Mouse (Mus musculus) cerebellum, postnatal 36 days (tissue): Measurements from ENCODE around the gene Arhgef28.

ENCODE experiments used
- DNase-seq, 2 experiments: peaks; one replicate each; pipeline ENCODE4 v3.0.0; 2021 to 2022; ENCODE audit warnings: mixed read lengths in 2 of 2

Arhgef28 gene

GRCm38 (mm10) chr13:98205771-98206545, at the start of gene Arhgef28:
TSS of gene Arhgef28 (minus strand) at chr13:98206439.
- peak; percentile 30 to 37 for DNase-seq

GRCm38 (mm10) chr13:98254921-98255320, 48.7 kb upstream of the Arhgef28 start:
- DNase-seq: no peak

DNA sequence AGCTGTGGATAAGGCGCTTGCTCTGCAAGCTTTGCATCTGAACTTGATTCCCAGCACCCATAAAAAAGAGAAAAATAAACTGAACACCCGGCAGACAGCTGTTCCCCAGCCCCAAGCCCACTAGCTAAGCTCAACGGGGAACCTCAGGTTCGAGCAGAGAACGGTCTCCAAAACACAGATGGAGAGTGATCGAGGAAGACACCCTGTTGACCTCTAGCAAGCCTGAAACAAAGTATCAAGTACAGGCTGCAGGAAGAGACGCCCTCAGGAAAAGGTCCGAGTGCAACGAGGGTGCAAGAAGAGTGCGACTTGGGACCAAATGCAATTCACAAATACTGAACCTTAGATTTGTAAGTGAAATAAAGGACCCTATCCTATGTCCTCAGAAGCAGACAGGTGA, 43.4 kb upstream of the Arhgef28 start:
- no peak for DNase-seq

DNA sequence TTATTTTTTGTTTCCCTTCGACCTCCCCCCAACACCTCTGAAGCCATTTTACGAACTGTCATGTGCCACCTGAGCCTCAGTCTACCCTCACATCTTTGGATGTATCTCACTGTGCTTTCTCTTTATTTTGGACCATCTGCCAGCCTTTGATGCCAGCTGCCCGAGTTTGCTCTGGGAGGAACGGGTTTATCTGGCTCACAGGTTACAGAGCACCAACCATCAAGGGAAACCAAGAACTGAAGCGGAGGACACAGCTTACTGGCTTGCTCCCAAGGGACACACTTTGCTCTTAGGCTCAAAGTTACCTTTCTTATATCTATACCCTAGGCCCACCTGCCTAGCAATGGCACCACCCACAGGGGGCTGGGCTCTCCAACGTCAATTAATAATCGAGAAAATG, 39.1 kb upstream of the Arhgef28 start:
- no peak for DNase-seq

DNA sequence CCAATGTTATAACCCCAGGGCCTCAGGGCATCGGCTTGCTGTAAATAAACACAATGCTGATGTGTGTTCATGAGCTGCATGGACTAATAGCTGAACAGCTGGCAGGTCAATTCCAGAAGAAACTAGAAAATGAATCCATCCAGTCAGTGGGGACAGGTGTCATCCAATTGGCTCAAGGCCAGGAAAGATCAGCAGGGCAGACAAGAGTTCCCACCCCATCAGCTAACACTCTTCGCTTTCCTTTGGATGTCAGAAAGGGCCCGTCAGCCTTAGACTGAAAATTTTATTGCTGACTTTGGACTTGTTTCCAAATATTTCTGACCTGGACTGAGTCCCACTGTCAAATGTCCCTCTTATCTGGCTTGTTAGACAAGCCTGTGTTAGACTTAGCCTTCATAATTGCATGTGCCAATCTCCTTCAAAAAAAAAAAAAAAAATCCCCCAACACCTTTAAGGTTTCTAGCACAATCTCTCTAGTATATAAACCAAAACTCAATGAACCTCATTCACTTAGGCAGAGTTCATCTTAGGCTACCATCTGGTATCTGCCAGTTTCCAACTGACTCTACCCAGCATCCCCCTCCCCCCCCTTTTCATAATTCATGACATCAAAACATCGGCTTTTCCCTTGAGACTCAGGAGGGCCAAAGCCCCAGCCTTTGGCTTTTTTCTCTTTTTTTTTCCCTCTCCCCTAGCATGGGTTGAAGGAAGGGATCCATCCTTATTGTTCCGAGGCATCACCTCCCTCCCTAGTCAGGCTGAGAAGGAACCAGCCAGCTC, 38.5 kb upstream of the Arhgef28 start:
- DNase-seq: no peak

DNA sequence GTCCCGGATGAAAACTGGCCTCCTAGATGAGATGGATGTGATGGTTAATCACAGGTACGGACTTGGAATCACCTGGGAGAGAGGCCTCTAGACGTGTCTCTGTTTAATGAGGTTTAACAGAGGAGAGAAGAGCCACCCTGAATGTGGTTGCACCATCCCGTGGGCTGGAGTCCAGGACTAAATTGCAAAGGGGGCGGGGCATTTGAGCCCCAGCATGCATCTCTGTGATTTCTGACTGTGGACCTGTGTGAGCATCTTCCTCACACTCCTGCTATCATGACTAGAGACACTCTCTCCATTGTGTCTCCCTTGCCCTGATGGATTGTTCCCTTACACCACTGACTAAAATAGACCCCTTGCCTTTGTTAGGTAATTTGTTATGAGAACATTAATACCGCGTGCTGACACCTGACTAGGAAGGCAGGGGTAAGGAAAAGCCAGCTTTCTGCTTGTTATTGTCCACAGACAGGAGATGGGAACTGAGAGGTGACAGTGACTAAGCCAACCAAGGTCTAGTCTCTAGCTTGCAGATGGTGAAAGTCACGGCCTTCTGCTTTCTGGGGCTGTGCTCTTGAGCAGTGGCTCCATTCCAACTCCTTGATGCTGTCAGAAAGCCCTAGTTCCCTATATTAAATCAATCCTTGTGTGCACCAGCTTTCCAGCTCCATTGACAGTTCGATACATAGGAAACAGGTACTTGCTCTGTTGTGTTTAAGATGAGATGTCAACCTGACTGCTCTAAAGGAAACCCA, 35.5 kb upstream of the Arhgef28 start:
- DNase-seq: no peak

DNA sequence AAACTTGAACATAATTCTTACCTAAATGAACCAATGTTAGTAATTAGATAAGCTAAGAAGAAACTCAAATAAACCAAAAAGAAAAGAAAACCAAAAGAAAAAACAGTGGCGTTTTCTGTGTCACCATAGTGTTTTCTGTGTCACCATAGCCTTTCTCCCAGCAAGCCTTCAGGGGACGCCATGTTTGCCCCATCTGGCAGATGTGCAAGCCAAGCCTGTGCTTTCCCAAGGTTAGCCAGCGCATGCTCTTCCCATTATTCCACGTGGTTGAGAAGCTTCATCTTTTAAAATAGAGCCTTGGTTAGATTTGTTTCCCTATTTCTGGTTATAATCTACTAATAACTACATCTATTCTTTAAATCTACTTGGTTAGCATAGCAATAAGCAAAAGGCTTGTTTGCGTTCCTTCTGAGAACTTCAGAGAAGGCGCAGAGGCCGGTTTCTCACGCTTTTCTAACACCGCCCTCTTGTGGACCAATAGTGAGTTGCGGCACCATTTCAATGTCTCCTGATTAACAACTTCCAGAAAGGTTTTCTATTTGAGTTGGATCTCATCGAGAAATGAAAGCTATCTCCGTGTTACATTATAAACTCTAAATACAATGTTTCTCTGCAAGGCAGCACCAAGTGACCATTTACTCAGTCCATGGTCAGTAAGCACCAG, 33.9 kb upstream of the Arhgef28 start:
- peak; percentile 63 to 67 for DNase-seq

DNA sequence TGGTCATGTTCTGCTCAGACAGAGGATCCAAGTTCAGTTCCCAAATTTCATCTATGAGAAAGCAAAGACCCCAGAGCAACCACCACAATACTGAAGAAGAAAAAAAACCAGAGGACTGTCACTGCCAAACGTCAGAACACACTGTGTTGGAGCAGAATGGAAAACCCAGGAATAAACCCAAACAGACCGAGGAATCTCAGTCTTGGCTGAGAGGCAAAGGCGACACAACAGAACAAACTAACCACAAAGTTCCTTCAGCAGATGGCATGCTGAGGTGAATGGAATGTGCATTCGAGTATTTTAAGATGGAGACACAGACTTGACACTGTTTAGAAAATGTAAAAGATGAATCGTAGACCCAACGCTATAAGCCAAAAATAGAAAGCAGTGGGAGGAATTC, 29.2 kb upstream of the Arhgef28 start:
- DNase-seq: no peak

DNA sequence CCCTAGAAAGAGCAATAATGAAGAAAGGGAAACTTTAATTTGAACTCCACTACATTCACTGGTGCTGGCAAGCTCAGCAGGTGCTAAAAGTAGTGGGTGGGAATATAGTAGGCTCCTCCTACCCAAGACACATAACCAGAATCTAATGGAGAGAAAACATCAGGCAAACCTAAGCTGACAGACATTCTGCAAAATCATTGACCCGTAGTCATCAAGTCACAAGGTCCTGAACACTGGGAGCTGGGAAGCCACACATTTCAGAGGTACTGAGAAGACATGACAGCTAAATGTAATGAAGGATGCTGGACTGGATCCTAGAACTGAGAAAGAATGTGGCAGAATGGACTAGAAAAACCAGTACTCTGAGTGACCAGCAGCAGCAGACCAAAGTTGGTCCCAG, 24.3 kb upstream of the Arhgef28 start:
- DNase-seq: no peak

- DNase-seq: no peak
Measured at GRCm38 (mm10) chr13:98226225-98226624, 20.0 kb upstream of the Arhgef28 start.

GRCm38 (mm10) chr13:98222848-98223247, 16.6 kb upstream of the Arhgef28 start:
- DNase-seq: no peak

DNA sequence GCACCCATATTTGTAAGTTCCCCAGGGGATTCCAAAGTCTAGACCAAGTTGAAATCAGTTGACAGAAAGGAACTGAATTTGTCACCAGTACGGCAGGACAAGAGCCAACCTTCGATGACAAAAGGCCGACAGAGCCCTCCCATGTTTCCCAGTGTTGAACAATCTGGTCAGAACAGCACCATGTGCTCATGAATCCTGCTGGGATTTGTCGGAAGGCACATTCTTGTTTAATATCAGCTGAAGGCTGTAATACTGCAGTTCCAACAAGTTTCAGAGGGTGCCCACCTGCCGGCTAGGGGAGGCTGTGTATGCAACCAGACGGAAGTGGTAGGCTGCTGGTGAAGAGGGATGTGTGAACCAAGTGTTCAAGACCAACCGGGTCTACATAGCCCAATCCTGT, 3.9 kb upstream of the Arhgef28 start:
- DNase-seq: no peak

- no peak for DNase-seq
Measured at GRCm38 (mm10) chr13:98208842-98209241, 2.6 kb upstream of the Arhgef28 start.

- DNase-seq: no peak
Measured at GRCm38 (mm10) chr13:98206546-98206870, 269 bp upstream of the Arhgef28 start.

DNA sequence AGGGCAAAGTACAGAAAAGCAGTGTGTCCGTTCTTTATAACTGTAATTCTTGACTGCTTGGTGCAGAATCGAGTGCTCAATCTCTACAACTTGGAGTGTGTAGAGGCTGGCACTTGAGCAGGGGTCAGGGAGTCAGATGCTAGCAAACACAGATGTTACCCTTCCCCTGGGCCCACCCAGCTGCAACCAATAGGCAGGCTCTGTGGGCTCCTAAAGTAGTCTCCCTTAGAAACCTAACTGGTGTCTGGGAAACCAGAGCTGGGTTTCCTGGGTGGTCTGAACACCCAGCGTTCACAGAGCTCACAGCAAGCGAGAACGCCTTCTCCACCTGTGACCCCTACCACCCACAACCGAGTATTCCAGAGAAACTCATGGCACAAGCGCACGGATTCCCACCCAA, 1.1 kb downstream of the Arhgef28 start:
- DNase-seq: no peak

- DNase-seq: no peak
Measured at GRCm38 (mm10) chr13:98204371-98204770, 1.9 kb downstream of the Arhgef28 start.

DNA sequence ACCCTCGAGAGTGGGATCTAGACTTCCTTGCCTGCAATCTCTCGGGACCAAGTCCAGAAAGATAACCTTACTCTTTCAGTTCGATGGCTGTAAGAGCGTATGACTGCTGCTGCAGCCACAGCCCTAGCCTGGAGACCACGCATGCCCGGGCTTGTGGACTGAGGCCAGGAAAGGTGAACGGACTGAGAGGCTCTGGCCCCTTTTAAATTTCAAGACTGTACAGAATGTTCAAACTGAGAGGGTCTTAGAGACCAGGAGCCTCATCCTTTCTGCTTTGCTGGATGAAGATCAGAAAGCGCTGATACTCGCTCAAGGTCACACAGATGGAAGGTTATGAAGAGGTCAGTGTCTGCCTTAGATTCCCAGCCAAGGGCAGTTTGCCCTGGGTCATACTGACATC, 4.8 kb downstream of the Arhgef28 start:
- no peak for DNase-seq

DNA sequence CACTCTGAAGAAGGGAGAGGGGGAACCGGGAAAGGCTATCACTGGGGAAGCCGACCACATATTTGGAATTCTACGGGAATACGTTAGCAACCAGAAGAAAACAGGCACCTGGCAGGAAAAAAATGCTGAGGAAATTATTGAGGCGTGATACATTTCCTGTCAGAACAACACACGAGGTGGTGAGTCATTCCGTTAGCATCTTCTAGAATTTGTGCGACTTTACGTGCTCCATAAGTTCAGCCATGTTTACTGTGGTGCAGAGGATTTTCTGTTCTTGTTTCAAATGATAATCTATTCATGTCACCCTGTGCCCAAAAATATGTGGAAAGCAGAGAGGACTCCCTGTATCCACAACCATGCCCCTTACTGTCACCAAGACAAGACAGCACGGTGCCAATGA, 13.6 kb downstream of the Arhgef28 start:
- DNase-seq: no peak

DNA sequence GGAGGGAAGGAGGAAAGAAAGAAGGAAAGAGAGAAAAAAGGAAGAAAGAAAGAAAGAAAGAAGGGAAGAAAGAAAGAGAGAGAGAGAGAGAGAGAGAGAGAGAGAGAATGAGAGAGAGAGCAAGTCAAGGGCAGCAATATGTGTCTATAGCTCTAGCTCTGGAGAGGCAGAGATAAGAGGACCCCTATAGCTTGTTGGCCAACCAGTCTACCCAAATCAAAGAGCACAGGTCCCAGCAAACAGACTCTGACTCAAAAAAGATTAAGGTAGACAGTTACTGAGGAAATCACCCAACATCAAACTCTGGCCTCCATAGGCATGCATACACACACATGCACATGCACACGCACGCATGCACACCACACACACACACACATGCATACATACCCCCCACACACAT, 17.7 kb downstream of the Arhgef28 start:
- DNase-seq: no peak

GRCm38 (mm10) chr13:98187904-98188303, 18.3 kb downstream of the Arhgef28 start:
- DNase-seq: no peak

DNA sequence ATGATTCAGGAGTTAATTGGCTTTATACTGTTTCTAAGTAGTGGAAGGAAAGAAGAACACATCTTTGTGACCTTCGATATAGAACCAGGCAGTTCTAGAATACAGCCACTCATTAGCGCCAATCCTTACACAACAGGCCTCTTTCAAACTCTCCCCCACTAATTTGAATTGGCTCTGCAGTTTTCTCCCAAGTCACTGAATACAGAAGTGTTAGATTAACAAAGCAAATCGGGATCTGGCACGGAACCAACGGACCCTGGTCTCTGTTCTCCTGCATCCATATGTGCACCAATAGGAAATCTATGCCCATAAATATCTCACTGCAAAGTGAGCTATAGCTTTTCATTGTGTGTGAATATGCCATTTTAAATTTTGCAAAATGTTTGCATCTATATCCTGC, 20.1 kb downstream of the Arhgef28 start:
- DNase-seq: no peak

DNA sequence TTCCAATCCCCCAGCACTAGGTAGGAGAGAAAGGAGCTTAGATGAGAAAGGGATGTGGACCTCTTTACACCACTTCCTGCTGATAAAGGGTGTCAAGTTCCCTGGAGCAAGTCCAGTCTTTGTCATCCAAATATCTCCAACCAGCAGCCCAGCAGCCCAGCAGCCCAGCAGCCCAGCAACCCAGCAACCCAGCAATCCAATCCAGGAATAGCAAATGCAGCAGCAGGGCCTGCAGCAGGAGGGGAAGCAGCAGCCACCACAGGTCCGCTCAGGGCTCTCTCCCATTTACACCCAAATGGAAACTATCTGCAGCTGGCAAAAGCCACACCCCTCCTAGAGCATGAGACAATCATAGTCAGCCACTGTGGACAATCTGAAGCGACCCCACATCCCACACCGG, 21.6 kb downstream of the Arhgef28 start:
- no peak for DNase-seq
